Comparison of ENCODE assay signal across 10 mouse cellular contexts in the genomic region with DNA sequence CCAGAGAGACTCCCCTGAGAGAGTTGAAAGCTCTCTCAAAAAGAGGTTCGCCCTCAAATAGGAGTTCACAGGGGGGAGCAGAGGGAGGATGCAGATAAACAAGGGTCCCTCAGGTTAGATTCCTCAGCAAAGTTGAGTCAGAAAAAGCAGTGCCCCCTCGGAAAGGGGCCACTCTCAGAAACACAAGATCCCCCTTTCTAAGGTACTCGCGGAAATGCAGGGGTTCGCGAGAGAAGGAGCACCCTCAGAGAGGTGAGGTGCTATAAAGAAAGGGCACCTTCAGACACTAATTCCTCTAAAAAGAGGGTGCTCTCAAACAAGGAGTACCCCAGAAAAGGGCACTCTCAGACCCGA. TPM values are rescaled to one million over a fixed set of nuclear protein-coding genes. Genes with fewer than 3 reads are reported as not detected.
DNase-seq lines count a peak whose midpoint lies in the region; ATAC-seq and TF ChIP-seq lines count a peak whose summit lies in the region.
"Had no signal": no experiment of that assay in that cellular context is flagged by ENCODE, and none has a peak within 500 bp of the region (broad histone marks: within the 10 kb centered on the region; RNA-seq: fewer than 3 reads in every experiment).

No protein-coding gene starts in this region.

- DNase-seq in left cerebral cortex, adult 2 months (ENCODE audit: extremely low spot score in 1 of 2, low spot score in 2 of 2) = no peak
- DNase-seq in left cerebral cortex, postnatal 25 days (ENCODE audit: low spot score in 2 of 2) = no peak
- no peak for DNase-seq in embryonic facial prominence, embryonic 10.5 days (ENCODE audit: low spot score)
- no peak for DNase-seq in retina, embryonic 14.5 days (ENCODE audit: low spot score)
- DNase-seq in thymus, postnatal 36 days = no peak
- DNase-seq: adrenal gland, postnatal 25 days; layer of hippocampus, adult 9-11 months had no signal

- peak overlapping the region; percentile 80 for H3K4me3 ChIP-seq in left cerebral cortex, adult 2 months
- H3K4me3 ChIP-seq in embryonic facial prominence, embryonic 10.5 days = peak overlapping the region; percentile 93
- H3K4me3 ChIP-seq in hindbrain, embryonic 15.5 days = peak overlapping the region; percentile 85
- H3K4me3 ChIP-seq in midbrain, embryonic 16.5 days (ENCODE audit: low read depth, low read length) = peak overlapping the region; percentile 92

- under 1% methylated on average over 7 of the region's 7 CpGs for WGBS in embryonic facial prominence, embryonic 10.5 days
- 3% methylated on average over 7 of the region's 7 CpGs for WGBS in hindbrain, embryonic 15.5 days
- under 1% methylated on average over 7 of the region's 7 CpGs for WGBS in midbrain, embryonic 16.5 days

- ATAC-seq in hindbrain, embryonic 15.5 days (ENCODE audit: low FRiP score, low read depth) = no peak
- ATAC-seq in midbrain, embryonic 16.5 days = no peak
- ATAC-seq in erythroid progenitor cell, adult 5-6 weeks (replicated peaks; ENCODE audit: low FRiP score, poor library complexity, severe bottlenecking) = no peak

- peaks cover 22% of the 10 kb centered on the region for H3K4me1 ChIP-seq in embryonic facial prominence, embryonic 10.5 days
- H3K4me1 ChIP-seq in hindbrain, embryonic 15.5 days (replicated peaks) = peaks cover 20% of the 10 kb centered on the region
- peaks cover 12% of the 10 kb centered on the region for H3K4me1 ChIP-seq in midbrain, embryonic 16.5 days (ENCODE audit: control insufficient read depth, insufficient read depth, low read length)

- intact Hi-C loops in left cerebral cortex, adult 2 months (cut with DNase I) = loop anchor here (5.0 kb wide), 1 partner anchor 123 kb away; no protein-coding TSS in a partner anchor
- intact Hi-C loops in left cerebral cortex, postnatal 25 days (cut with DNase I) = no loop called here

- no peak for TF ChIP-seq CTCF in left cerebral cortex, adult 2 months (IDR thresholded peaks at IDR 0.05)

- H3K9ac ChIP-seq in hindbrain, embryonic 15.5 days = peak overlapping the region; percentile 60
- peak overlapping the region; percentile 80 for H3K9ac ChIP-seq in midbrain, embryonic 16.5 days (ENCODE audit: low read depth, low read length)

- no peaks in the 10 kb centered on the region for H3K9me3 ChIP-seq in embryonic facial prominence, embryonic 10.5 days
- no peaks in the 10 kb centered on the region for H3K9me3 ChIP-seq in hindbrain, embryonic 15.5 days
- H3K9me3 ChIP-seq in midbrain, embryonic 16.5 days (replicated peaks; ENCODE audit: control insufficient read depth, low read length, poor library complexity, severe bottlenecking) = no peaks in the 10 kb centered on the region

- H3K27ac ChIP-seq in left cerebral cortex, adult 2 months = peak overlapping the region; percentile 65; the same call in 1 of the 2 replicates
- peak overlapping the region; percentile 93 for H3K27ac ChIP-seq in embryonic facial prominence, embryonic 10.5 days (replicated peaks)
- peak overlapping the region; percentile 74; the same call in 1 of the 2 replicates for H3K27ac ChIP-seq in hindbrain, embryonic 15.5 days (replicated peaks)
- H3K27ac ChIP-seq in midbrain, embryonic 16.5 days (ENCODE audit: low read length) = peak overlapping the region; percentile 77; the same call in 1 of the 2 replicates

- H3K27me3 ChIP-seq in embryonic facial prominence, embryonic 10.5 days (replicated peaks; ENCODE audit: low read depth, poor library complexity, severe bottlenecking) = no peaks in the 10 kb centered on the region
- no peaks in the 10 kb centered on the region for H3K27me3 ChIP-seq in hindbrain, embryonic 15.5 days
- no peaks in the 10 kb centered on the region for H3K27me3 ChIP-seq in midbrain, embryonic 16.5 days (ENCODE audit: control insufficient read depth, insufficient read depth, low read depth, low read length)

- peaks cover 25% of the 10 kb centered on the region for H3K36me3 ChIP-seq in embryonic facial prominence, embryonic 10.5 days (replicated peaks)
- no peaks in the 10 kb centered on the region for H3K36me3 ChIP-seq in hindbrain, embryonic 15.5 days
- H3K36me3 ChIP-seq in midbrain, embryonic 16.5 days (ENCODE audit: control insufficient read depth, insufficient read depth, low read length) = no peaks in the 10 kb centered on the region

- peak overlapping the region; percentile 78 for H3K4me2 ChIP-seq in hindbrain, embryonic 15.5 days
- peak overlapping the region; percentile 79 for H3K4me2 ChIP-seq in midbrain, embryonic 16.5 days (ENCODE audit: low read length)

RNA-seq across cellular contexts. Expression of gene Gatad2a, which starts 0.8 kb away (rescaled TPM):
- total RNA-seq in left cerebral cortex, adult 2 months (2021) = 10 to 100 TPM; 27.6 to 32.2 TPM
- total RNA-seq in left cerebral cortex, postnatal 25 days (2021) = 10 to 100 TPM; 24.0 to 27.9 TPM
- 57.3 and 59.9 TPM in 2 replicates for polyA plus RNA-seq in embryonic facial prominence, embryonic 10.5 days (2016; fragmentation: Nextera tagmentation; extraction: Ambion mirVana)
- polyA plus RNA-seq in hindbrain, embryonic 15.5 days (2015; fragmentation: Nextera tagmentation; extraction: Ambion mirVana) = 31.7 and 33.1 TPM in 2 replicates
- 15.8 and 19.1 TPM in 2 replicates for polyA plus RNA-seq in midbrain, embryonic 16.5 days (2015; fragmentation: Nextera tagmentation; extraction: Ambion mirVana)
- total RNA-seq in erythroid progenitor cell, adult 5-6 weeks (2015; ENCODE audit: low replicate concordance) = 42.8 and 46.9 TPM in 2 replicates
- total RNA-seq in erythroid progenitor cell, adult 5-6 weeks (2017; ENCODE audit: low replicate concordance) = 47.5 and 48.0 TPM in 2 replicates

RNA-seq across cellular contexts. Expression of gene Mau2, which starts 47.1 kb away (rescaled TPM):
- 10 to 100 TPM; 74.4 to 75.2 TPM for total RNA-seq in left cerebral cortex, adult 2 months (2021)
- total RNA-seq in left cerebral cortex, postnatal 25 days (2021) = 10 to 100 TPM; 78.9 to 80.3 TPM
- polyA plus RNA-seq in embryonic facial prominence, embryonic 10.5 days (2016; fragmentation: Nextera tagmentation; extraction: Ambion mirVana) = 63.9 and 67.3 TPM in 2 replicates
- polyA plus RNA-seq in hindbrain, embryonic 15.5 days (2015; fragmentation: Nextera tagmentation; extraction: Ambion mirVana) = 71.7 and 72.2 TPM in 2 replicates
- polyA plus RNA-seq in midbrain, embryonic 16.5 days (2015; fragmentation: Nextera tagmentation; extraction: Ambion mirVana) = 75.8 and 79.0 TPM in 2 replicates
- total RNA-seq in erythroid progenitor cell, adult 5-6 weeks (2015; ENCODE audit: low replicate concordance) = 27.2 and 35.3 TPM in 2 replicates
- total RNA-seq in erythroid progenitor cell, adult 5-6 weeks (2017; ENCODE audit: low replicate concordance) = 39.1 and 39.2 TPM in 2 replicates

RNA-seq across cellular contexts. Expression of gene Sugp1, which starts 47.2 kb away (rescaled TPM):
- 10 to 100 TPM; 52.5 to 54.2 TPM for total RNA-seq in left cerebral cortex, adult 2 months (2021)
- total RNA-seq in left cerebral cortex, postnatal 25 days (2021) = 10 to 100 TPM; 46.5 to 47.5 TPM
- 53.5 and 56.5 TPM in 2 replicates for polyA plus RNA-seq in embryonic facial prominence, embryonic 10.5 days (2016; fragmentation: Nextera tagmentation; extraction: Ambion mirVana)
- 55.5 and 57.6 TPM in 2 replicates for polyA plus RNA-seq in hindbrain, embryonic 15.5 days (2015; fragmentation: Nextera tagmentation; extraction: Ambion mirVana)
- polyA plus RNA-seq in midbrain, embryonic 16.5 days (2015; fragmentation: Nextera tagmentation; extraction: Ambion mirVana) = 58.4 and 61.9 TPM in 2 replicates
- 15.9 and 20.1 TPM in 2 replicates for total RNA-seq in erythroid progenitor cell, adult 5-6 weeks (2015; ENCODE audit: low replicate concordance)
- 21.0 and 24.9 TPM in 2 replicates for total RNA-seq in erythroid progenitor cell, adult 5-6 weeks (2017; ENCODE audit: low replicate concordance)
